Mouse (Mus musculus) naive thymus-derived CD4-positive, alpha-beta T cell, adult 5 months (primary cell): Measurements from ENCODE around the gene Gm9774. TPM values are rescaled to one million over a fixed set of nuclear protein-coding genes. Genes with fewer than 3 reads are reported as not detected.

Source experiments
- polyA plus RNA-seq: library from polyadenylated mRNA; unstranded; fragments of 100-300 nt; shearing (Covaris generic); gene quantifications from one replicate; pipeline ENCODE4 v1.2.1, GENCODE M21; 2017

Gm9774 gene
- polyA plus RNA-seq, result 14.5 TPM

DNA sequence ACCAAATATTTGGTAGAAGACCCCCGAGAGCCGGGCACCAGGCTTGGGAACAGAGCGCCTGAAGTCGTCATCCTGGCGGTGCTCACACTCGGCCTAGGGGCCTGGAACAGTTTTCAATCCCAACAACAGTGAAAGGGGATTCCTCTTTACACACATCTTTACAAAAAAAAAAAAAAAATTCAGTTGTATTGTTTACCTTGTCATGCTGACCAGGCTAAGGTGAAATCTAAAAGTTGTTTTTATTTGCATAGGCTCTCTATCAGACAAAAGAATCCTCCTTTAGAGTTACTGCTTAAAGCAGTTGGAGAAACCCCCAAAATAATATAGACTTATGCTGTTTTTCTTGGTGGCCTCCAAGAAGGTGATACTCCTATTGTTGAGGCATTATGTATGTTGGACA is at the start of gene Gm9774:
TSS of gene Gm9774 (minus strand) at position 101 of the 400 bp plus-strand sequence.

GRCm38 (mm10) chr3:92458620-92459019 is 29.4 kb upstream of the Gm9774 start, which contains the start of gene Sprr3:
Gene Sprr3, minus strand, starts transcription at chr3:92458720.

GRCm38 (mm10) chr3:92438689-92439088 is 9.5 kb upstream of the Gm9774 start, which contains the start of gene Sprr1b:
Gene Sprr1b, minus strand, starts transcription at chr3:92438789.

DNA sequence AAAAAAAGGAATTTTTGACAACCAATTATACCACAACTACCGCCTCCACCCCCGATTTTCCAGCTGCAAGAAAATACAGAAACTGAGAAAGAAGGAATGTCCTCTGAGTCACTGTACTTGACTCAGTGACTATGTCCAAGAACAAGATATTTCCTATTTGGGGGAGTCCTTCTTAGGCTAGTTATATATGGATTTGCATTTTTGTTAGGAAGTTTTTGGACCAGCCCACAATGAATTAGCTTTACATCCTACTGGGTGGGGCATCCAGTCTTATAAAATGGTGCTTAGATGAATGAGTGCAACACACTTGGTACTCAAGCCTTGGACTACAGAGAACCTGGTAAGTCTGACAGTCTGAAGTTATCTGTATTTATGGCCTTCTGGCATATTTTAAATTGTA is 3.1 kb upstream of the Gm9774 start, which contains the start of gene Sprr2k:
TSS of gene Sprr2k (plus strand) at position 301 of the 400 bp plus-strand sequence.

GRCm38 (mm10) chr3:92417782-92418181 is 11.4 kb downstream of the Gm9774 start, which contains the start of gene Sprr2j-ps:
Gene Sprr2j-ps, plus strand, starts transcription at chr3:92418082.

DNA sequence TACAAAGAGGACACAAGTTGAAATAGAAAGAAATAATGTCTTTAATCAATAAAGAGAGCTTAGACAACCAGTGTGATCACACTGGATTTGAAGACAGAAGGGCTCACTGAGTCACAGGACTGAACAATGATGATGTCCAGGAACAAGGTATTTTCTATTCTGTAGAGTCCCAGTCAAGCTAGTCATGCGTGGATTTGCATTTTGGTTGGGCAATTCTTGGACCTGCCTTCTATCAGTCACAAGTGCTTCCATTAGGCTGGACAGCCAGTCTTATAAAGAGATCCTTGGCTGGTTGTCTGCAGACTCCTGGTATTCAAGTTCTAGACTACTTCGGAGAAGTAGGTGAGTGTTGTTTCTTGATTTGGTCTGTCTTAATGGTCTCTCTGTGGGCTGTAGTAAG is 21.5 kb downstream of the Gm9774 start, which contains the start of gene Sprr2i:
TSS of gene Sprr2i (plus strand) at position 301 of the 400 bp plus-strand sequence.

GRCm38 (mm10) chr3:92385385-92385784 is 43.8 kb downstream of the Gm9774 start, which contains the start of gene Sprr2h:
Gene Sprr2h, plus strand, starts transcription at chr3:92385685.

Other genes starting within 250 kb of the Gm9774 start
- gene Sprr2a1, start 213.6 kb downstream of the Gm9774 start, polyA plus RNA-seq, result not detected
- gene Sprr2a2, start 213.5 kb downstream of the Gm9774 start, polyA plus RNA-seq, result not detected
- not detected for gene Sprr2a3, start 144.0 kb downstream of the Gm9774 start, polyA plus RNA-seq
- gene Sprr2b, start 112.8 kb downstream of the Gm9774 start, polyA plus RNA-seq, result not detected
- not detected for gene Sprr2d, start 90.3 kb downstream of the Gm9774 start, polyA plus RNA-seq
- gene Sprr2e, start 77.3 kb downstream of the Gm9774 start, polyA plus RNA-seq, result not detected
- gene Sprr2f, start 64.2 kb downstream of the Gm9774 start, polyA plus RNA-seq, result not detected
- not detected for gene Sprr2h, start 43.7 kb downstream of the Gm9774 start, polyA plus RNA-seq
- not detected for gene Sprr2i, start 21.4 kb downstream of the Gm9774 start, polyA plus RNA-seq
- not detected for gene Sprr2j-ps, start 11.3 kb downstream of the Gm9774 start, polyA plus RNA-seq
- not detected for gene Sprr2k, start 3.2 kb upstream of the Gm9774 start, polyA plus RNA-seq
- gene Sprr1b, start 9.4 kb upstream of the Gm9774 start, polyA plus RNA-seq, result not detected
- gene Sprr3, start 29.3 kb upstream of the Gm9774 start, polyA plus RNA-seq, result not detected
- not detected for gene Sprr1a, start 56.5 kb upstream of the Gm9774 start, polyA plus RNA-seq
- not detected for gene Sprr4, start 71.1 kb upstream of the Gm9774 start, polyA plus RNA-seq
- not detected for gene 2310046K23Rik, start 105.1 kb upstream of the Gm9774 start, polyA plus RNA-seq
- gene Ivl, start 144.3 kb upstream of the Gm9774 start, polyA plus RNA-seq, result not detected
- not detected for gene Smcp, start 159.6 kb upstream of the Gm9774 start, polyA plus RNA-seq
- gene 2210017I01Rik, start 178.1 kb upstream of the Gm9774 start, polyA plus RNA-seq, result not detected
- gene Lce6a, start 192.2 kb upstream of the Gm9774 start, polyA plus RNA-seq, result not detected
- not detected for gene Lce1a1, start 218.9 kb upstream of the Gm9774 start, polyA plus RNA-seq
- not detected for gene Lce1b, start 227.5 kb upstream of the Gm9774 start, polyA plus RNA-seq
- gene Lce1a2, start 240.9 kb upstream of the Gm9774 start, polyA plus RNA-seq, result not detected
- gene Lce1c, start 249.8 kb upstream of the Gm9774 start, polyA plus RNA-seq, result not detected